Mouse (Mus musculus) kidney, postnatal 10 days (tissue): ENCODE measurements at regions not wholly inside any gene's neighbourhood (a gene's known extent, or its start where the extent isn't known, plus 50 kb on each side); places are given as distances from the start of the nearest gene placed in this dataset.
A peak's percentile ranks its signal among the peaks of the same experiment; 100 is the strongest.

Experiments
- DNase-seq: peaks from one replicate; pipeline ENCODE4 v3.0.0; 2021; ENCODE audit warnings: mixed read lengths

GRCm38 (mm10) chr3:105380818-105381217 lies 71.3 kb upstream of the Kcnd3 start:
- no peak for DNase-seq

- DNase-seq, result peak; percentile 89
Observed at GRCm38 (mm10) chr3:105392611-105393514, 59.3 kb upstream of the Kcnd3 start.
